Mouse (Mus musculus): ENCODE data around the gene Unc13c.

DNA sequence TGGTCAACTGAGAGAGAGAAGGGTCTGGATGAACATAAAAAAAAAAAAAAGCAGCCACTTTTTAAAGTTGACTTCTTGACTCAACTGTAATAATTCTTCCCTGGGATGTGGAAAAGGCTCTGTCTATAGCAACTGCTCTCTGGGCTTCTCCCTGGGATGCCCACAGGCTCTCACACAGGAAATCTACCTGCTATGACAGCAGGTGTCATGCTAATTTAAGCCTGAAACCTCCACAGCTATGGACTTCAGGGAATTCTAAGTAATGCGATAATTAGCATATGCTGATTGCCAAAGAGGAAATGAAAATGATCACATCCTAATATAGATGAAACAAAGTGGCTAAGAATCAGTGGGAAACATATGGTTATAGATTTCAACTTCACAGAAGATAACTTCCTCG is 102.1 kb downstream of the Unc13c start:
- TF ChIP-seq CTCF (IDR thresholded peaks at IDR 0.05; ENCODE audit: insufficient read depth, low read length) (no peak), POLR2A (IDR thresholded peaks at IDR 0.05; ENCODE audit: borderline replicate concordance, extremely low read depth, low read depth, low read length) (no peak)

All from lung, adult 2 months (tissue).